Mouse (Mus musculus) brain, embryonic 14.5 days (tissue): ENCODE results near the gene Olfr521.

Source experiments
- CTCF ChIP-seq: fragments of 200-500 bp; IDR thresholded peaks from 2 replicates; pipeline ENCODE4 v1.5.1; 2012; ENCODE audit warnings: inconsistent platforms, mild to moderate bottlenecking, moderate library complexity, borderline replicate concordance; ENCODE audit not compliant: insufficient read depth, insufficient read length; ENCODE audit errors: extremely low read depth
- POLR2A ChIP-seq: fragments of 200-500 bp; IDR thresholded peaks from 2 replicates; pipeline ENCODE4 v1.6.1; 2012; ENCODE audit warnings: mild to moderate bottlenecking, inconsistent platforms, borderline replicate concordance; ENCODE audit not compliant: poor library complexity, insufficient read depth, insufficient read length, severe bottlenecking; ENCODE audit errors: extremely low read depth

- TF ChIP-seq CTCF = no peak
- no peak for TF ChIP-seq POLR2A
These were observed 27.5 kb downstream of the Olfr521 start for GRCm38 (mm10) chr7:99790816-99791215.
